Mouse (Mus musculus): Measurements from ENCODE around the gene Fgd3. TPM values are rescaled to one million over a fixed set of nuclear protein-coding genes. Genes with fewer than 3 reads are reported as not detected.

Gene Fgd3
- polyA plus RNA-seq, 1 experiment = 8.5 TPM

- Histone ChIP-seq H3K27ac (ENCODE audit: insufficient read depth, low read length) (no peak overlapping the region), H3K4me3 (ENCODE audit: insufficient read depth, low read length) (no peak overlapping the region), H3K4me1 (ENCODE audit: control insufficient read depth, insufficient read depth, low read length) (no peaks in the 10 kb centered on the region)
- TF ChIP-seq CTCF (IDR thresholded peaks at IDR 0.05; ENCODE audit: borderline replicate concordance, insufficient read depth, low read length) (no peak), POLR2A (IDR thresholded peaks at IDR 0.05; ENCODE audit: low read depth, low read length) (no peak)
These were observed 74.9 kb downstream of the Fgd3 start for GRCm38 (mm10) chr13:49245251-49245650.

- TF ChIP-seq CTCF (IDR thresholded peaks at IDR 0.05; ENCODE audit: borderline replicate concordance, insufficient read depth, low read length) = no peak
- no peak for TF ChIP-seq POLR2A (IDR thresholded peaks at IDR 0.05; ENCODE audit: low read depth, low read length)
- H3K4me3 ChIP-seq (ENCODE audit: insufficient read depth, low read length) = no peak overlapping the region
- no peaks in the 10 kb centered on the region for H3K4me1 ChIP-seq (ENCODE audit: control insufficient read depth, insufficient read depth, low read length)
- H3K27ac ChIP-seq (ENCODE audit: insufficient read depth, low read length) = no peak overlapping the region
These were observed 76.6 kb downstream of the Fgd3 start for GRCm38 (mm10) chr13:49243492-49243891.

- Histone ChIP-seq H3K27ac (ENCODE audit: insufficient read depth, low read length) (no peak overlapping the region), H3K4me1 (ENCODE audit: control insufficient read depth, insufficient read depth, low read length) (no peaks in the 10 kb centered on the region), H3K4me3 (ENCODE audit: insufficient read depth, low read length) (no peak overlapping the region)
- TF ChIP-seq POLR2A (IDR thresholded peaks at IDR 0.05; ENCODE audit: low read depth, low read length) (no peak), CTCF (IDR thresholded peaks at IDR 0.05; ENCODE audit: borderline replicate concordance, insufficient read depth, low read length) (no peak)
These were observed 77.6 kb downstream of the Fgd3 start for GRCm38 (mm10) chr13:49242321-49243065.

- Histone ChIP-seq H3K4me1 (ENCODE audit: control insufficient read depth, insufficient read depth, low read length) (no peaks in the 10 kb centered on the region), H3K27ac (ENCODE audit: insufficient read depth, low read length) (no peak overlapping the region), H3K4me3 (ENCODE audit: insufficient read depth, low read length) (no peak overlapping the region)
- TF ChIP-seq CTCF (IDR thresholded peaks at IDR 0.05; ENCODE audit: borderline replicate concordance, insufficient read depth, low read length) = no peak
- TF ChIP-seq POLR2A (IDR thresholded peaks at IDR 0.05; ENCODE audit: low read depth, low read length) = no peak
These were observed 81.4 kb downstream of the Fgd3 start for GRCm38 (mm10) chr13:49238737-49239136.

GRCm38 (mm10) chr13:49237617-49238016 is 82.5 kb downstream of the Fgd3 start:
- H3K4me1 ChIP-seq (ENCODE audit: control insufficient read depth, insufficient read depth, low read length) = no peaks in the 10 kb centered on the region
- no peak for TF ChIP-seq POLR2A (IDR thresholded peaks at IDR 0.05; ENCODE audit: low read depth, low read length)
- TF ChIP-seq CTCF (IDR thresholded peaks at IDR 0.05; ENCODE audit: borderline replicate concordance, insufficient read depth, low read length) = no peak
- H3K4me3 ChIP-seq (ENCODE audit: insufficient read depth, low read length) = no peak overlapping the region
- no peak overlapping the region for H3K27ac ChIP-seq (ENCODE audit: insufficient read depth, low read length)

- Histone ChIP-seq H3K4me3 (ENCODE audit: insufficient read depth, low read length) (no peak overlapping the region), H3K4me1 (ENCODE audit: control insufficient read depth, insufficient read depth, low read length) (no peaks in the 10 kb centered on the region), H3K27ac (ENCODE audit: insufficient read depth, low read length) (no peak overlapping the region)
- TF ChIP-seq CTCF (IDR thresholded peaks at IDR 0.05; ENCODE audit: borderline replicate concordance, insufficient read depth, low read length) = no peak
- no peak for TF ChIP-seq POLR2A (IDR thresholded peaks at IDR 0.05; ENCODE audit: low read depth, low read length)
These were observed 85.4 kb downstream of the Fgd3 start for GRCm38 (mm10) chr13:49234711-49235110.

- Histone ChIP-seq H3K27ac (ENCODE audit: insufficient read depth, low read length) (no peak overlapping the region), H3K4me1 (ENCODE audit: control insufficient read depth, insufficient read depth, low read length) (no peaks in the 10 kb centered on the region), H3K4me3 (ENCODE audit: insufficient read depth, low read length) (no peak overlapping the region)
- no peak for TF ChIP-seq POLR2A (IDR thresholded peaks at IDR 0.05; ENCODE audit: low read depth, low read length)
- TF ChIP-seq CTCF (IDR thresholded peaks at IDR 0.05; ENCODE audit: borderline replicate concordance, insufficient read depth, low read length) = no peak
These were observed 86.1 kb downstream of the Fgd3 start for GRCm38 (mm10) chr13:49233792-49234572.

GRCm38 (mm10) chr13:49225633-49226032 is 94.5 kb downstream of the Fgd3 start:
- TF ChIP-seq POLR2A (IDR thresholded peaks at IDR 0.05; ENCODE audit: low read depth, low read length) (no peak), CTCF (IDR thresholded peaks at IDR 0.05; ENCODE audit: borderline replicate concordance, insufficient read depth, low read length) (no peak)
- Histone ChIP-seq H3K27ac (ENCODE audit: insufficient read depth, low read length) (no peak overlapping the region), H3K4me3 (ENCODE audit: insufficient read depth, low read length) (no peak overlapping the region), H3K4me1 (ENCODE audit: control insufficient read depth, insufficient read depth, low read length) (no peaks in the 10 kb centered on the region)

GRCm38 (mm10) chr13:49225159-49225558 is 95.0 kb downstream of the Fgd3 start:
- no peak overlapping the region for H3K4me3 ChIP-seq (ENCODE audit: insufficient read depth, low read length)
- TF ChIP-seq CTCF (IDR thresholded peaks at IDR 0.05; ENCODE audit: borderline replicate concordance, insufficient read depth, low read length) = no peak
- no peak for TF ChIP-seq POLR2A (IDR thresholded peaks at IDR 0.05; ENCODE audit: low read depth, low read length)
- H3K27ac ChIP-seq (ENCODE audit: insufficient read depth, low read length) = no peak overlapping the region
- H3K4me1 ChIP-seq (ENCODE audit: control insufficient read depth, insufficient read depth, low read length) = no peaks in the 10 kb centered on the region

GRCm38 (mm10) chr13:49224729-49225128 is 95.4 kb downstream of the Fgd3 start:
- Histone ChIP-seq H3K4me1 (ENCODE audit: control insufficient read depth, insufficient read depth, low read length) (no peaks in the 10 kb centered on the region), H3K27ac (ENCODE audit: insufficient read depth, low read length) (no peak overlapping the region), H3K4me3 (ENCODE audit: insufficient read depth, low read length) (no peak overlapping the region)
- TF ChIP-seq POLR2A (IDR thresholded peaks at IDR 0.05; ENCODE audit: low read depth, low read length) (no peak), CTCF (IDR thresholded peaks at IDR 0.05; ENCODE audit: borderline replicate concordance, insufficient read depth, low read length) (no peak)
